Mouse (Mus musculus) adrenal gland, postnatal 36 days (tissue): Measurements from ENCODE around the gene Cep97. TPM values are rescaled to one million over a fixed set of nuclear protein-coding genes. Genes with fewer than 3 reads are reported as not detected.
"Not testable (repeated sequence)": the region's sequence is repeated elsewhere in the genome, so short reads cannot be mapped to it uniquely, and the experiment has no call there.

Source experiments
- DNase-seq, 2 experiments: peaks; one replicate each; pipeline ENCODE4 v3.0.0; 2021; ENCODE audit warnings: mixed read lengths in 1 of 2
- long read RNA-seq, 2 experiments: library from polyadenylated mRNA; stranded (forward); transcript quantifications; one replicate each; pipeline ENCODE4 v2.0.0; 2021; ENCODE audit warnings: borderline sequencing depth in 2 of 2
- total RNA-seq, 2 experiments: library from RNA; stranded (reverse); gene quantifications; 2 replicates each; pipeline ENCODE4 v1.2.3; 2021

Gene Cep97
- 1 to 10 TPM; 8.1 to 8.8 TPM for total RNA-seq
- long read RNA-seq, experiment 1, full-length matches to known transcripts: 2 of 5 reads
- long read RNA-seq, experiment 1, partial matches to known transcripts: 2 of 5 reads
- long read RNA-seq, experiment 1, other reads (novel, unspliced or antisense): 1 of 5 reads
- long read RNA-seq, experiment 2: 0 reads

DNA sequence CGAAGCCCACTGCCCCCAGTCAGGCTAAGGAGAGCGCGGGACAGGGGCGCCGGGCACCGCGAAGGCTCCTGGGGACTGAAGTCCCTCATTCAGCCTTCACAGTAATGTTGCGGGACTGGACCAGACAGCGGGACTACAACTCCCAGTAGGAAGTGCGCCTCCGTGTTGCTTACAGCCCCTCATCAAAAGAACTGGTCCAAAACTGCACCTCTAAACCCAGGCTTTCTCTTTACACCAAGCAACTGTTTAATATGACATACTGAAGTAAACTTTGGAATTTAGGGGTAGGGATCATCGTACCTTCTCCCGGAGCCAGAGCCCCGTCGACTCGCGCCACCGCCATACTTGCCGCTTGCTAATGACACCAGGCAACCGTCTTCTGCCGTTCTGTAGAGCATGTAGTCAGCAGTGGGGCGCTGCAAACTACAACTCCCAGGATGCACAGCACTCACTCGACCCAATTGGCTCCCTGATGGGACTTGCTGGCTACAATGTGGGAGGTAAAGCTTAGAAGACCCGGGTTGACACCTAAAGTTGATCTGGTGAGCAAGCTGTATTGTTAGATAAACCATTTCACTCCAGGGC lies at the start of gene Cep97:
TSS of gene Cep97 (minus strand) at position 403 of the 585 bp plus-strand sequence.
- DNase-seq: peak; percentile 92

DNA sequence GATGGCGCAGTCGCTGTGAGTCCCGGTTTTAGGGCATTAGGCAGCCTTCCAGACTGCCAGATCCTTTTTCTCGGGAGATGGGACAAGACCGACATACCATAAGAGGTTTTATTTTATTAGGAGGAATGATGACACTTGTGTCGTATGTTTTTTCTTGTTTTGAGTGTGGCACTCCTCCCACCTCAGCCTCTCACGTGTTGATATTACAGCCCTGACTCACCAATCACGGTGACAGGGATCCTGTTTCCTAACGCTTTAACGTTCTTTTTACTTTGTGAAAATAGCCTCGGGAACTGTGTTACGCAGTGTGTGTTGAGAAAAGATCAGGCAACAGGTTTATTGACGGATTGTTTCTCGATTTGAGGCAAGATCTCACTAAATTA lies 40.2 kb upstream of the Cep97 start:
- peak; percentile 59 to 61 for DNase-seq

DNA sequence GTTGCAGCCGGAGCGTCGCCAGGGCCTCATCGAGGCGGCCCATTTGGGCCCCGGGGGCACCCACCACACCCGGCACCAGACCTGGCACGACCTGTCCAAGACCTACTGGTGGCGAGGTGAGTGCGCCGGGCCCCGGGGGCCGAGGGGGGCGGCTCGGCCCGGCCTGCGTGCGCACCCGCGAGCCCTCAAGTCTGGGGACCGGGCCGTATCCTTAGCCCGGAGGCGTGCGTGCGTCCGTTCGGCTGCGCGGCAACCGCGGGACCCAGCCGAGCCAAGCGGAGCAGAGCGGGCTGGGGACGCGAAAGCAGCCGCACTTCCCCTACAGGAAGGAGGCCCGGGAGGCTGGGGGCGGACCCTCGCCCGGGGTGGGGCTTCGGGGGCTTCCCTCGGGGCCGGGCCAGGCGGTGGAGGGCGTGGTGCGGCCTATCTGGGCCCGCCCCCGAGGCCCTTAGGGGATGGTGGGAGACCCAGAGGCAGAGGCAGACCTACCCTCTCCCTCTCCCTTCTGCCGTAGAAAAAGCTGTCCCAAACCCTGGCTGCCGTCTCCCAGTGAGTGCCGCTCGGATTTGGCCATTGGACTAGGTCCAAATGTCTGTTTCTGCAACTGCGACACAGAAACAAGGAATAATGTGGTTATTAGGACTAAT lies 39.7 kb upstream of the Cep97 start:
- peak; percentile 95 to 98 for DNase-seq

DNA sequence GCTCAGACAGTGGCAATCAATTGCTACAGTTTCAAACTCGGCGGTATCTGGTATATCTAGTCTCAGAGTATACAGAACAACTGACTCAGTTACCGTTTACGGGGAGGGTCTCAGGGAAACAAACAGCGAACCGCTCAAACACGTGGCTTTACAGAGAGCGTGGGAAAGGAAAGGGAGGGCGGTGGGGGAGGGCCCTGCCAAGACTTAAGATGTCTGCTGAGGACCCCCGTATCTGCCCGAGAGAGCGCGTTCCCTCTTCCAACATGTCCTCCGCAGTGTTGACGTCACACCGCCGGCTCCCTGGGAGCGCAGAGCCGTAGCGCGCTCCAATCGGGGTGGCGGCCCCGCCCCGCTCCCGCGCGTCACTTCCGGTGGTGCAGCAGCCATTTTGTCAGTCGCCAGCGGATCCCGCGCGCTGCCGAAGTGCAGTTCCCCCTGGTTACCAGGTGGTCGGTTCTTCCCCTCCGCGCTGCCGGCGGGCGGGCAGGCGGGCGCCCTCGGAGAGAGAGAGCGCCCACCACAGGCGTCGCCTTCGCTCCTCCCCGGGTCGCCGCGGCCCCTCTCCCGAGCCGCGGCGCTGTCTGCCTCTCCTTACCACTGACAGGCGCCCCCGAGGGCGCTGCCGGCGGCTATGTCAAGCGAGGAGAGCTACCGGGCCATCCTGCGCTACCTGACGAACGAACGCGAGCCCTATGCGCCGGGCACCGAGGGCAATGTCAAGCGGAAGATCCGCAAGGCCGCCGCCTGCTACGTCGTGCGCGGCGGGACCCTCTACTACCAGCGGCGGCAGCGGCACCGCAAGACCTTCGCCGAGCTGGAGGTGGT lies 39.0 kb upstream of the Cep97 start, which contains the start of gene Zbtb11:
TSS of gene Zbtb11 (plus strand) at position 453 of the 825 bp plus-strand sequence.
- DNase-seq: peak; percentile 100

DNA sequence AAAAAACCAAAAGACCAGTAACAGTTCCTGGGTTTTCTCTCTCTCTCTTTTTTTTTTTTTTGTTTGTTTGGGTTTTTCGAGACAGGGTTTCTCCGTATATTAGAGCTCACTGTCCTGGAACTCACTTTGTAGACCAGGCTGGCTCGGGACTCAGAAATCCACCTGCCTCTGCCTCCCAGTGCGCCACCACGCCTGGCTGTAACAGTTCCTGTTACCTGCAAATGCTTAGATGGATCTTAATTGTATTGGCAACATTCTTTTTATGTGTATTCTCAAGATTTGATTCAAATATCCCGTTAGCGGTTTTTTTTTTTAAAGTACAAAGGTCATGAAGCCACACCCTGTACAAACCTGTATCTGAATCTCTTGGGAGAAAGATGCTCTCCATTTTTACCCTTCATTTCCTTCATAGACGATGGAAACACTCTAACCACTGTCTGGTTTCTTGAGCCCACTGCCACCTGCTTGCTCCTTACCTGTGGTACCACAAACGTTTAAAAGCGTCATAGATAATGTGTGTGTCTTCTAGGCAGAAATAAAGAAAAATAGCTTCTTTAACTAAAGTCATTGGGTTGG lies 38.1 kb upstream of the Cep97 start:
- DNase-seq: no peak

DNA sequence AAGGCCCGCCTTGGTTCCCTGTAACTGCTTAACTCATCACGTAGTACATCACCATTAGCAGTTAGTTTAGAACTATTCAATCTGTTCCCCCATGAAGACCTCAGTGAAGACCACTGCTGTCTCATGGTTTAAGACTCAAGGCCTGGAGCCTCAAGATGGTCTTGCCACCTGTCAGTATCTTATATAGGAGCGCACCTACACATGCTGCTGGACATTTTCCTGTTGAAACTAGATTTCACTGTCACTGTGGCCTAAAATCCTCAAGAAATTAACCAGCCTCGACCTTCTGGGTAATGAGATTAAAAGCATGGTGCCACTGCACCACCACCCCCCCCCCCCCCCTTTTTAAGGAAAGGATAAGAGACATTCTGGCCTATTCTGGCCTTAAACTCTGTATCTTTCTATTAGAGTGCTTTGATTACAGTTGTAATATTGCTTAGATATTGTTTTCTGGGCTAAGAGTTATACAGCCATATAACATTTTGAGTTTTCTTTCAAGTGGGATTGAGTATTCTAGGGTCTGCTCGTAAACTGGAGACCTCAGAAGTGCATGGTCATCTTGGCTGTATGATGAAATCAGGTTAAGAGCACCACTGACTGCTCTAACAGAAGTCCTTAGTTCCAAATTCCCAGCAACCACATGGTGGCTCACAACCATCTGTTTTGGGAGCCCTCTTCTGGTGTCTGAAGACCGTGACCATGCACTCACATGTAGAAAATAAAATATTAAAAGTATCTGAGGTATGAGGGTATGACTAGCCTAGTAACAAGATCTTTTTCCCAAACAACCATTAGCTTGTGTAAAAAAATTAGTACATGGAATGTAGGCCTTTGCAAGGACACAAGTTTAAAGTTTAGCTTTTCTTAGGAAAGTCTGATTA lies 37.3 kb upstream of the Cep97 start:
- no peak for DNase-seq

DNA sequence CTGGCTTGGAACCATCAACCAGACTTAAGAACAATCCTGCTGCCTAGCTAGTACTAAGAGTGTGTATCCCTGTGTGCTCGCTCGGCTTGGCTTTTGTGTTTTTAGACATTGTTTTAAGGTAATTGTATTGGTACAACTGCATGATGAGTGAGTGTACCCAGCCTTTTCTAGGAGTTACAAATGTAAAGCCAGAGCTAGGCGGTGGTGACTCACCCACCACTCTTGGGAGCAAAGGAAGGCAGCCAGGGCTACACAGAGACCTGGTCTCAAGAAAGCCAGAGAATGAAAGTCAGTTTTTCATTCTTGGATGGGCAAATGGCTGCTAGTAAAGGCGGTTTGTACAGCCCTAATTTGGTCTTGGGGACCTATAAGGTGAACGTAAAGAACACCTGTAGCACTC lies 35.8 kb upstream of the Cep97 start:
- no peak for DNase-seq

DNA sequence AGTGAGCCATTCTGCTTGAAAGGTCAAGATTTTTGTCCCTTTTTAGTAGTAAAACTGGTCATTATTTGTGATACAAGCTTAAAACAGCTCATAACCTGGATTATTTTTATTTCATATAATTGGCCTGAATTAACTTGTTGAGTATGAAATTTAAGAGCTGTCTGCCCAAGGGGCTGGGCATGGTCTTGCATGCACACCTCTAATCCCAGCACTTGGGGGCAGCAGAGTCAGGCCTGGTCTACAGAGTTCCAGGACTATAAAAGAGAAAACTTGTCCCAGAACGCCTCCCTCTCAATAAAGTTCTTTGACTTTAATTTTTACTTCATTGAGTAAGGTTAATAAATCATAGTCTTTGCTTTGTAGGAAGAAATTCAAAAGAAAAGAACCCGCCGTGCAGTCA lies 34.5 kb upstream of the Cep97 start:
- DNase-seq: peak; percentile 49 to 64

DNA sequence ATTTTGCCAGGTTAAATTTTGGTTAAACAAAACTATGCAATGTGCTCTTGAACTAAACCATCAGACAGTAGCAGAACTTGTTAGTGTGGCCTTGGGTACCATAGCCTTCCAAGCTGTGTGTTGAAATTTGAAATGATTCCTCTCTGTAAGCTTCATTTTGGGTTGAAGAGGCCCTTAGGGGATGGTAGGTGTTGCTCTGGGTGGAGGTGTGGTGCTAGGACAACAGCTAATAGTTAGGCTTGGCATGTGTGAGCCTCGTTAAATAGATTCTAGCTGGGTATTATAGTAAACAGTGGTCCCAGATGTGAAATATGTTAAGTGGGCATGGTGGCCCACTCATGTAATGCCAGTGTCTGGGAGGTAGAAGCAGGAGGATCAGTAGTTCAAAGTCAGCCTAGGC lies 32.6 kb upstream of the Cep97 start:
- DNase-seq: no peak

DNA sequence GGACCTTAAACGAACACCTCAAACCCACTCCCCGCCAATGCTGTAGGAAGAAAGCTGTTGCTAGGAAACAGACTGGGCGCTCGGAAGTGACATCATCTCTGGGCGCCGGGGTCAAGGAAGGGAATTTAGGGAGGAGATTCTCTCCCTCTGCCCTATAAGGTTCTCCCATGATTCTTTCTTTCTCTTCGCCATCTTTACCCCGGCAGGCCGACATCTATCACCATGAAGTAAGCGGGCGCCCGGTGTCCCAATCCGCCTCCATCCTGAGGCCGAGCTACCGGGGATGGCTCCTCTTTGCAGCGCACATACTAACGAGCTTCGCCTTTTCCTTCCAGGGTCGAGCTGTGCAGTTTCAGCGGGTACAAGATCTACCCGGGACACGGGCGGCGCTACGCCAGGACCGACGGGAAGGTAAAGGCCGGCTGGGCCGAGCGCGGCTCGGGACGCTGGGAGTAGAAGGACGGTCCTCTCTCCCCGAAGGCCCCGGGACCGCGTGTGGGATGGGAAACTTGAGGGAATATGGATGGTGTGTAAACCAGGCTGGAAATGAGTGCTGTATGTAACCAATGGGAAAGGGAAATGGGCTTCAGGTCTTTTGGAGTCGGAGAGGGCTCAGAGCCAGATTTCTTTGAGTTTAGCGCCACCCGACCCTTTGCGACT lies 31.7 kb upstream of the Cep97 start, which contains the start of gene Rpl24:
TSS of gene Rpl24 (plus strand) at position 64 of the 660 bp plus-strand sequence.
- DNase-seq: peak; percentile 93 to 96

DNA sequence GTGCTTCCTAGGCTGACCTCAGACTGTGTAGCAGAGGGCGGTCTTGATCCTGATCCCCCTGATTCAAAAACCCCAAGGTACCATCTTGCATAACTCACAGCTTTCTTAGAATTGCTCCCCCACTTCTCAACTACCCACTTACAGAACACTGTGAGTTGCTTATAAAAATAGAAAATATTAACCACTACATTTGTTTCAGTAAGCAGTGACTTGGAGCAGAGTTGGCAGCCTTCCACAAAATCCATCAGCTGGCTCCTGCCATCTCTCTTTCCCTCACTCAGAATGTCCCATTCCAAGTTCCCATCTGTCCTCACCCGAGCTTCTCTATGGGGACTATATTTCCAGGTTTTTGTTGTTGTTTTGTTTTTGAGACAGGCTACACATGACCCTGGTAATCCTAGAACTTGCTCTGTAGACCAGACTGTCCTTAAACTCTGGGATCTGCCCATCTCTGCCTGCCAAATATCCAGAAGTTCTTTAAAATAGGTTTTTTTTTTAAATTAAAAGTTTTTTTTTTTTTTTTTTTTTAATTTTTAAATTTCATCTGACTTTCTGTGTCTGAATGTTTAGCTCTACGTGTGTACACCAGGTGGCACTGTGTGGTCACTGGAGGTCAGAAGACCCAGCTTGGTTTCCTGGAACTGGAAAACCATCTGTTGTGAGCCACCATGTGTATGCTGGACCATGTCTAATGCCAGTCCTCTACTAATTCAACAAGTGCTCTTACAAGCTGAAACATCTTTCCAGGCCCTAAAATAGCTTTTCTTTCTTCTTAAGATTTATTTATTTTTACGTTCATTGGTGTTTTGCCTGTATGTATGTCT lies 29.7 kb upstream of the Cep97 start:
- DNase-seq: peak; percentile 33 to 58

DNA sequence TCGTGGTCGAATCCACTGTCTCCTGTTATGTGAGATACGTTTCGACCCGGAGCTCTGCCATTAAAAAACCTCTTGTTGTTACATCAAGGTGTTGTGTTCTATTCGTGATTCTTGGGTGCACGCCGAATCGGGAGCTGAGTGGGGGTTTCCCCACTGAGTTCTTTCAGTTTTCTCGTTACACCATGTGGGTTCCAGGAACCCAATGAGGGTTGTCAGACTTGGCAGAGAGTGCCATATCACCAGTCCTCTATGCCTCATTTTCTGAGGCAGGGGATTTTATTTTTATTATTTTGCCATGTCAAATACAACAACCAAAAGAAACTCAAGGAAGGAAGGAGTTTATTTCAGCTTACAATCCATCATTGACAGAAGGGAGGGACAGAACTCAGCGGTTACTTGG lies 28.4 kb upstream of the Cep97 start:
- not testable (repeated sequence) for DNase-seq

DNA sequence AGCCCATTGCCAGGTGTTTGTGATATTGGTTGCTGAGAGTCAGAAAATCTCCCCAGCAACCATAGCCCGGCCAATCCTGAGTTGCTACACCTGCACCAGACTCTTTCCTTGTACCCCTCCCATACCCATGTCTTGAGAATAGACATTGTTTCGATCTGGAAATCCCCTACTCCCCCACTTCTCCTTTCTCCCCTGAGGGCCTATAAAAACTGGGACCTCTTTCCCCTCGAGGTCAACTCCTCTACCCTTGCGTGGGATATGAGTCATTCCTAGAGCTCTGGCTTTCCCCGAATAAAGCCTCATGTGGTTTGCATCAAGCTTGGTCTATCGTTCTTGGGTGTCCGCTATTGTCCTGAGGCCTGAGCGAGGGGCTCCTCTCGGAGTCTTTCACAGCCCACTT lies 19.5 kb upstream of the Cep97 start:
- not testable (repeated sequence) for DNase-seq

DNA sequence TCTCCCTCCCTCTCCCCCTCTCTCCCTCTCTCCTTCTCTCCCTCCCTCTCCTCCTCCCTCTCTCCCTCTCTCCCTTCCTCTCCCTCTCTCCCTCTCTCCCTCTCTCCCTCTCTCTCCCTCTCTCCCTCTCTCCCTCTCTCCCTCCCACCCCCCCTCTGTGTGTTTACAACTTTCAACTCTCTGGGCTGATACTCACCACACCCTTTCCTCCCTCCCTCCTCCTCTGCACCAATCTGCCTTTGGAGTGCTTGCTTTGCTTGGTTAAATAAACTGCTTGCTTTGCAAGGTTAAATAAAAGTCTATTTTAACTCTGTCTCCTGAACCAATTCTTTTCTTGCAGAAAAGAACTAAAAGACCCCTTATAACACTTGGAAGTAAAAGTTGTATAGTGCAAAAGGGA lies 18.1 kb upstream of the Cep97 start:
- no peak for DNase-seq

DNA sequence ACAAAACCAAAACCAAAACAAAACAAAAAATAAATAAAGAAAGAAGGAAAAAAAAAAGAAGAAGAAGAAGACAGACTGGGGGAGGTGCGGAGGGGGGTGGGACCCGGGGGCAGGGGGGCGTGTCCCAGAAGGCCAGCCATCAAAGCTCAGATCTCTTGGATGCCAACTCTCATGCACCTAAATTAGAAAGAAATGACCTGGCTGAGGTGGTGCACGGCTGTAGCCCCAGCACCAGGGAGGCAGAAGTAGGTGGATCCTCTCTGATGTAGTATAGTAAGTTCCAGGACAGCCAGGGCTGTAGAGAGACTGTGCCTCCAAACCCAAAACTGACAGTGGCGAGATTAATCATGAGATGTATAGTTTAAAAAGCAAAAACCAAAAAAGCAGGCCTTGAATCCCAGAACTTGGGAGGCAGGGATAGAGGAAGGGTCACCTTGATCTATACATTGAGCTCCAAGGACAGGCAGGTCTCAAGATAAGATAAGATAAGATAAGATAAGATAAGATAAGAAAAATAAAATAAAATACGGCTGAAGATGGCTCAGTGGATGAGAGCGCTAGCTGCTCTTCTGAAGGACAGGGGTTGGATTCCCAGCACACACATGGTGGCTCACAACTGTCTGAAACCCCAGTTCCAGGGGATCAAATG lies 17.1 kb upstream of the Cep97 start:
- no peak for DNase-seq

DNA sequence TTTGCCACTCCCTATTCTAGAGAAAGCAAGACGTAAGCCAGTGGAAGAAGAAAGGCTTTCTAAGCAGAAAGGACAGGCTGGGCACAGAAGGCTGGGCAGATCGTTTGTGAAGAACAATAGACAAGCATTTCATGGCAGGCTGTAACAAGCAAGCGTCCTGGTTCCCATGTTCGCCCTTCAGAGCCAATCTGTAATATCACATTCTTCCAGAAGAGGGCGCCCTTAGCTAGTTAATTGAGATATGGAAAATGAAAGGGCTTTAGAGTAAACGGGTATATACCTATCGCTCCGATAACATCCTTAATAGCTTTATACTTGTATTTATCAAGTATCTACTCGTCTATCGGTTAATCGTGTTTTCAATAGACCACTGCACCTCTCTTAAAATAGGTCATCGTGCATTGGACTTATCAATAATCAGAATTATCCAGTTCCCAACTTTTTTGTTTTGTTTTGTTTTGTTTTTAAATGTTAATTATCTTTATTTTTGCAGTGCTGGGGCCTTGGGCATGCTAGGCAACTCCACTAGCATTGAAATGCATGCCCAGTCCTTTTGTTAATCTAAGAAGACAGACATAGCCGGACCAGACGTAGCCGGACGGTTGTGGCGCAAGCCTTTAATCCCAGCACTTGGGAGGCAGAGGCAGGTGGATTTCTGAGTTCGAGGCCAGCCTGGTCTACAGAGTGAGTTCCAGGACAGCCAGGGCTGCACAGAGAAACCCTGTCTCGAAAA lies 16.5 kb upstream of the Cep97 start:
- peak; percentile 43 to 79 for DNase-seq

DNA sequence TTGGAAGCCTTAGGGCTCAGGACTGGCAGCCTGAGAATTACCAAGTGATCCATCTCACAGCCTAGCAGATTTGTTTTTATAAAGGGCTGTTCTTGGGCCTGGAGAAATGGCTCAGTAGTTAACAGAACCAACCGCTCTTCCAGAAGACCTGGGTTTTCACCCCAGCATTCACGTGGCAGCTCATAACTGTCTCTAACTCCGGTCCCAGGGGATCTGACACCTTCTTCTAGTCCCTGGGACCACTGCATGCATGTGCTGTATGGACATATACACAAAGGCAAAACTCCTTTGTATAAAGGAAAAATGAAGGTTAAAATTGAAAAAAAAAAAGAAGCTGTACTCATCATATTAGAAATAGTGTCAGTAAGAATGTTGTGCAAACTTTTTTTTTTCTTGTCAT lies 15.8 kb upstream of the Cep97 start:
- DNase-seq: no peak

DNA sequence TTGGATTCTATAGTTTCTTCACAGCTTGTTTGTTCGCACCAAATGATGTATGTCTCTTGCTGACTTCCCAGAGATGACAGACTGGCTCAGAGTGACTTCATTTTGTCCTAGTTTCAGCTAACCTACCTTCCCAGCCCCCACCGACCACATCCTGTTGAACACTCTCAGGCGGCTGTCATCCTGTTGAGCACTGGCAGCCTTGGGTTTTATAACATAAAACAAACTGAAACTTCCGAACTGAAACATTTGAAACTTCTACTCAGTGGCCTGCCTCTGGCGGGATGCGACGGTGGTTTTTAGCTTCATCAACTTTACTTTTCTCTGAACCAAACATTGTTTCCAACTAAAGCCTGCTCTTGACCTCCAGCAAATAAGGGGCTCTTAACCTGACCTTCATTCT lies 14.3 kb upstream of the Cep97 start:
- DNase-seq: peak in 1 of 2 experiments; percentile 25
